Mouse (Mus musculus): Measurements from ENCODE around the gene Cnpy2.
"Not testable (repeated sequence)": the region's sequence is repeated elsewhere in the genome, so short reads cannot be mapped to it uniquely, and the experiment has no call there.

Cnpy2 gene

DNA sequence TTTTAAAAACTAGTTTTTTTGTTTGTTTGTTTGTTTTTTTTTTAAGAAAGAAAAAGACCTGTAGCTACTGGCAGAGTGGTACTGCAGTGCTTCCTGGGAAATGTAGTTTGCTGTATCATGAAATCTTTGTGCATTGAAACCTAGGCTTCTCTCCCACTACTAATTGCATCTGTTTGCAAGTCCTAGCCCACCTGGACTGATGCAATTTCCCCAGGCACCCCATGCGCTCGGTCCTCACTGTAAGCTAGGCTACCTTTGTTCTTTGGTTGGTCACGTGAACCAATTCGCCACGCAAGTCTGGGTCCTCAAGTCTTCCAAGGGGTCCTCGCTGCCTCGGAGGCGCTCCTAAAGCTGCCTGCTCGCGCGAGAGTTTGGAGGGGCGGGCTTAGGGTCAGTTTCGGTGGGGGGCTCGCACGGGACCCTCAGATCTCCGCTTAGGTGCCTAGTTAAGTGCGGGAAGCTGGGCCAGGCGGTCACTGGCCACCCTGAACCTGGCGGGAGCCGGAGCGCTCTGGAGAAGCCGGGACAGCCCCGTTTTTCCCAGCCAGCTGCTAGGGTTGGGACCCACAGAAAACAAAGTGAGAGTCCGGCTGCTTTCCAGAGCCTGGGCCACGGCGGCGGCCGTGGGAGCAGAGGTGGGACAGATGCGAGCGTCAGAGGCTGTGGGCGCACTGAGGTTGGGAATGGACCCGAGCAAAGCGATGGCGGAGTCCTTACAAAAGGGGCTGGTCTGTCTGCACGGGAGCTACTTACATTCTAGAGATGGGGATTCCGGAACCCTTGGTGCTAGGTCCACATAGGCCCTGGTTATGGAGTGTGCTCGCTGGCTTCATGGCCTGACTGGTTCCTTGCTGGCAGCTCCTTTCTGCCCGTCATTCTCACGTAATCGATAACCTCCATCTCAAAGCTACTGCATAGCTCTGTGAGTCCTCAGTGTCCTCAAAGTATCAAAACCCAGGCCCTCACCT lies at the start of gene Cnpy2:
Gene Cnpy2, plus strand, starts transcription at position 319 of the 968 bp plus-strand sequence.
- in situ Hi-C loops (cut with MboI, MseI): no loop called here

DNA sequence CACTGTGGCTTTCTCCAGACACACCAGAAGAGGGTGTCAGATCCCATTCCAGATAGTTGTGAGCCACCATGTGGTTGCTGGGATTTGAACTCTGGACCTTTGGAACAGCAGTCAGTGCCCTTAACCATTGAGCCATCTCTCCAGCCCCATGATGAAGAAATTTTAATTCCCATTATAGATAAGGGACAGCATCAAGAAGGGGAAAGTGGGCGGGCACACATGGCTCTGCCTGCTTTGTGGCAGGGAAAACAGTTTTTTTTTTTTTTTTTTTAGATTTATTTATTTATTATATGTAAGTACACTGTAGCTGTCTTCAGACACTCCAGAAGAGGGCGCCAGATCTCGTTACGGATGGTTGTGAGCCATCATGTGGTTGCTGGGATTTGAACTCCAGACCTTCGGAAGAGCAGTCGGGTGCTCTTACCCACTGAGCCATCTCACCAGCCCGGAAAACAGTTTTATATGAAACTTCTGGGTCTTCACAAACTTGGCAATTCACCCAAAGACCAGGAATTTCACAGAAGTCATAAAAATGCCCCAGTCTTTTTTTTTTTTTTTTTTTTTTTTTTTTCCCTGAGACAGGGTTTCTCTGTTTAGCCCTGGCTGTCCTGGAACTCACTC lies 49.3 kb upstream of the Cnpy2 start:
- in situ Hi-C loops (cut with MboI, MseI): not testable (repeated sequence)

DNA sequence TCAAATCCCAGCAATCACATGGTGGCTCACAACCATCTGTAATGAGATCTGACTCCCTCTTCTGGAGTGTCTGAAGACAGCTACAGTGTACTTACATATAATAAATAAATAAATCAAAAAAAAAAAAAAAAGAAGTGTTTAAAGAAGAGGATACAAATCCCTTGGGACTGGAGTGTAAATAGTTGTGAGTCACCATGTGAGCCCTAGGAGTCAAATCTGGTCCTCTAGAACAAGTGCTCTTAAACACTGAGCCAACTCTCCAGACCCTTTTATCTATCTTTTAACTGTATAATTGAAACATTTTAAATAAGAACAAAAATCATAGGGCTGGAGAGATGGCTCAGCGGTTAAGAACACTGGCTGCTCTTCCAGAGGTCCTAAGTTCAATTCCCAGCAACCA lies 46.9 kb upstream of the Cnpy2 start:
- in situ Hi-C loops (cut with MboI, MseI): not testable (repeated sequence)

DNA sequence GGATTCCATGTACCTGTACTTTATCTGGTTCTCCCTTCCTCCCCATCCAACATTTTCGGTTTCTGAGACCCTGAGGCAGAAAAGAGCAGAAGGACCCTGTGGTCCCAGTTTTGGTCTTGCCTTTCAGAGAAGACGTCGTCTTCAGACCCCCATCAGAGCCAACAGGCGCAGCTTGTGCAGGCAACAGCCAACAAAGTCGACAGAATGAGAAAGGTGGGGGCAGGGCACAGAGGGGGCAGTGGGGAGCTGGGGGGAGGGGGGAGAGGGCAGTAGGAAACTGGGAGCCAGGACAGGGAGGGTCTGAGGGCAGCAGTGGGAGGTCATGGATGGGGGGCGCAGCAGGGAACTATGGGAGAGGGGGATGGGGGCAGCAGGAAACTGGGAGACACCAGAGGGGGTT lies 44.1 kb upstream of the Cnpy2 start:
- in situ Hi-C loops (cut with MboI, MseI): no loop called here

DNA sequence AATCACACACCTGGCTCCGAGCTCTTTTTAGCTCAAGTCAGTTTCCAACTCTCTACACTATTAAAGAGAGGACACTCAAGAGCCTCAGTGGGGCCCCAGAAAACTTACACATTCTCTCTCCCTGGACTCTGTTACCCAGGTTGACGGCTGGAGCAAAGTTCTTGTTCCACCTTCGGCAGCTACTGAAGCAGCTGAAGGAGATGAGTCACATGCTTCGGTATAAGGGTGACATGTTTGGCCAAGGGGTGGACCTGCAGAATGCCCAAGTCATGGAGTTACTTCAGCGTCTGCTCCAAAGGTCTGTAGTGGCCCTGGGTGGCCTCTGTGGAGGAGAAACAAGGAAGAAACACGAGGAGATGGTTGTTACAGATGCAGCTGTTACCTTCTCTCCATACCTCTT lies 41.3 kb upstream of the Cnpy2 start:
- in situ Hi-C loops (cut with MboI, MseI): no loop called here

DNA sequence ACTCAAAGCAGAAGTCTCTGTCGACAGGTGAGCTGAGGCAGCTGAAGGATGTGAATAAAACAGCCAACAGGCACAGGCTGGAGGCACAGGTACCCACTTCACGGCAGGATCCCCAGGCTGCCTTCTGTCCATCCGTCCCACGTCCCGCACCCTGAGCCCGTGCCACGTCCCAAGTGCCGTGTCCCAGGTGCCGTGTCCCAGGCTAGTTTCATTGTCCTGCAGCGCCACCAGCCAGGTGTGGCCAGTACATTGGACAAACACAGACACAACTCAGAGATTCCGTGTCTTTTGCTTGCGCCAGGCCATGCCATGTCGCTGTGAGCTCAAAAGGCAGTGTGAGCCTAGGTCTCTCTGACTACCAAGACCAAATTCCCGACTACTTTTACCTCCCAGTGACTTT lies 40.6 kb upstream of the Cnpy2 start:
- in situ Hi-C loops (cut with MboI, MseI): no loop called here

DNA sequence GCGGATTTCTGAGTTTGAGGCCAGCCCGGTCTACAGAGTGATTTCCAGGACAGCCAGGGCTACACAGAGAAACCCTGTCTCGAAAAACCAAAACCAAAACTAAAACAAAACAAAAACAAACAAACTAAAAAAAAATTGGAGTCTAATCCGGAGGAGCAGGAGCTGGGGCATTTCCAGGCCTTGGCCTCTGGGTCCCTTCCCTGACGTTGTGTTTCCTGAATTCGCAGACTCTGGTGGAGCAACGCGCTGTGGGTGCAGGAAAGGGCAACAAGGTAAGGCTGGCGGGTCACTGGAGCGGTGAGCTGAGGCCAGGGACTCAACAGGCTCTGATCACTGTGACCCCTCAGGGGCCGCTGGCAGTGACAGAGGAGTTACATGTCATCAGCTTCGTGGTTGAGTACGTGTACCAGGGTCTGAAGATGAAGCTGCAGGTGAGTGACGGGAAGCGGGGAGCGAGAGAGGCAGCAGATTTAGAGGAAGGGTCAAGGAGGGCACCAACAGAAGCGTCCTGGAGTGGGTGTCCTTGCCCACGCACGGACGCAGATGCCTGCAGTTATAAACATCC lies 39.3 kb upstream of the Cnpy2 start:
- in situ Hi-C loops (cut with MboI, MseI): no loop called here

DNA sequence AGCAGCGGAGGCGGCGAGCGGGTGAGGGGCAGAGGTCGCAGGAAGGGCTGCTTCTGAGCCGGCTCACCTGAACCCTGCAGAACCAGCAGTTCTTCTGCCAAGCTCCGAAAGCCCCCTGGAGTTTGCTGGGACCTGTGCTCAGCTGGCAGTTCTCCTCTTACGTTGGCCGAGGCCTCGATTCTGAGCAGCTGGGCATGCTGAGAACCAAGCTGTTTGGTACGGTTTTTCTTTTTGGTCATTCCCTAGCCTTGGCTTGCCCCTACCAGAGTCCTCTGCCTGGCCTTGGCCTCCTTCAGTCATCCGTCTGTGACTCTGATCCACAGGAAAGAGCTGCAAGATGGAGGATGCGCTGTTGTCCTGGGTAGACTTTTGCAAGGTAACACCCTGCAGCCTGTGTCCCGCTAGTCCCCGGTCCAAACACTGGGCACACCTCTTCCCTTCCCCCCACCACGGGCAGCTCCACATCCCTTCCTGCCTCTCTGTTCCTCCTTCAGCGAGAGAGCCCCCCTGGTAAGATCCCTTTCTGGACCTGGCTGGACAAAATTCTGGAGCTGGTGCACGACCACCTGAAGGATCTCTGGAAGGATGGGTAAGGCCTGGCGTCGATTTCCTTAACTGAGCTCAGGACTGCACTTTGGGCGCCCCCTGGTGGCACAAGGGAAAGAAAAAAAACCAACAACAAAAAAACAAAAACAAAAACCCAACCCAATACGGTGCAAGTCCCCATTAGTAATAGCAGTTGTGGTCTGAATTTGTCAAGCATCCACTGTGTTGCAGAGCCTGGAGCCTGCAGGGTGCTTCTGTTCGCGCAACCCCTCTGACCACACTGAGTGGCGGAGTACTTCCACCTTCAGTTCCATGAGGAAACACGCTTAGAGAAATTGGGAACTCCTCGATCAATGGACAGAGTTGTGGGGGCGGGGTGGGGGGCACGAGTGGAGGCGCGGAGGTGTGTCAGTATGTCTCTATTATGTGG lies 38.4 kb upstream of the Cnpy2 start:
- in situ Hi-C loops (cut with MboI, MseI): no loop called here

DNA sequence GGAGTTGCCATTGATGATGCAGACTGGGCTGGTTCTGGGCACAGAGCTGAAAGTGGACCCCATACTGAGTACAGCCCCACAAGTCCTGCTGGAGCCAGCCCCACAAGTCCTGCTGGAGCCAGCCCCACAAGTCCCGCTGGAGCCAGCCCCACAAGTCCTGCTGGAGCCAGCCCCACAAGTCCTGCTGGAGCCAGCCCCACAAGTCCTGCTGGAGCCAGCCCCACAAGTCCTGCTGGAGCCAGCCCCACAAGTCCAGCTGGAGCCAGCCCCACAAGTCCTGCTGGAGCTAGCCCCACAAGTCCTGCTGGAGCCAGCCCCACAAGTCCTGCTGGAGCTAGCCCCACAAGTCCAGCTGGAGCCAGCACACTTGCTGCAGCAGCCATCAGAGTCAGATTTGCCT lies 31.7 kb upstream of the Cnpy2 start:
- in situ Hi-C loops (cut with MboI, MseI): not testable (repeated sequence)

DNA sequence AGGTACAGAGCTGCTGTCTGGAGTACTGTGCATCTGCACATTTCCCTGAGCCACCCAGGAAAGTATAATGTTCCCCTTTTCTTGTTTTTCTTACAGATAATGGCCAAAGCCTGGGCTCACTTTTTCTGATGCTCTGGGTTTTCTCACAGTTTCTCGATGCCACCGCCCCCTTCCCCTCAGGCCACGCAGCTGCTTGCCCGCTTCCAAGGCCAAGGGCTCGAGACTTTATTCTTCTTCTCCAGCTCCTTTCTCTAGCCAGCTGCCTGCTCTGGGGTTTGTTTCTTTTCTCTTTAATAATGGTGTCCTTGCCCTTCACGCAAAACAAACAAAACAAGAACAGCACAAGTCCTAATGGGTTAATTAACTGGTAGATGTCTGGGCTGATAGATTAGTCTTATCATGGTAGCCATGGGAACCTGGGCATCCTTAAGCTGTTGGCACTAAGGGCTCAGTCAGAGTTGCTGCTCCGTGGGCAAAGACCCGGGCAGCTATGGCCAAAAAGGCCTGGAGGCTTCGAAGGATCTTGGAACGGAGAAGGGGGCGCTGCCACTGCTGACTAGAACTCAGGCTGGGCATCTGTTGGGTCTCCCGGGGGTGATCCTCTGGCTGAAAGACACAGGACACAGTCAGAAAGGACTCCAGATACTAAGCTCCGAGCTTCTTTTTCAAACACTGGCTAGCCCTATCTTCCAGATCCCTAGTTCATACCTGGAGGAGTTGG lies 25.7 kb upstream of the Cnpy2 start:
- in situ Hi-C loops (cut with MboI, MseI): no loop called here

DNA sequence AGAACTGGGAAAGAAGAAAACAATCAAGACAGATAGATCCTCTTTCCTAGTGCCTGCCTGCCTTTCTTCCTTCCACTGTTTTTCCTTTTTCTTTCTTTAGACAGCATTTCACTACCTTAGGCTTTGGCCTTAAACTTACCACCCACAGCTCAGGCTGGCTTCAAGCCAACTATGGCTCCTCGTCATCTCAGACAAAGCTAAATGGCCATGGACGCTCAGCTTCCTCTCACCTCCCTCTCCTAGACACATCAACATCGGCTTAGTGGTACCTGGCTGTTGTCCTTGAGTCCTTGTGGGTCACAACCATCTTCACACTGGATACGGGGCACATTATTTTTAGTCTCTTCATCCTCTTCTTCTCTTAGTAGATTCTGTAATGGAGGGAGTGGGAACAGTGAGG lies 25.0 kb upstream of the Cnpy2 start:
- in situ Hi-C loops (cut with MboI, MseI): no loop called here

DNA sequence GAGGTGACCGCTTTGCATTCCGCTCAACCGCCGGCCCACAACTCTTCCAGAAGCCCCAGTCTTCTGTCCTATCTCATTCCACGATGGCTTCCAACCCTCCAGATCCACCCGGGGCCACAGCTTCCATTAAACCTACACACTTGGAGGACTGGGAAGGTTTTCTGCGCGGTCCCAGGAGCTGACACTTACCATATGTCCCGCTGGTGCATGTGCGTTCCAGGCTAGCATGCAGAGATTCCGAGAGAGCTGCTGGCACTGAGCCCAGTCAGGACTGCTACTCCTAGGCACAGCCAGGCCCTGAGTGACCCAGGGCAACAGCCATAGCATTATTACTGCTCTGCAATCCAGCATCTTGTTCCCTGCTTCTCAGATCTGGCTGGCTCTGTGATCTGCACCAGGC lies 24.6 kb upstream of the Cnpy2 start:
- in situ Hi-C loops (cut with MboI, MseI): no loop called here

DNA sequence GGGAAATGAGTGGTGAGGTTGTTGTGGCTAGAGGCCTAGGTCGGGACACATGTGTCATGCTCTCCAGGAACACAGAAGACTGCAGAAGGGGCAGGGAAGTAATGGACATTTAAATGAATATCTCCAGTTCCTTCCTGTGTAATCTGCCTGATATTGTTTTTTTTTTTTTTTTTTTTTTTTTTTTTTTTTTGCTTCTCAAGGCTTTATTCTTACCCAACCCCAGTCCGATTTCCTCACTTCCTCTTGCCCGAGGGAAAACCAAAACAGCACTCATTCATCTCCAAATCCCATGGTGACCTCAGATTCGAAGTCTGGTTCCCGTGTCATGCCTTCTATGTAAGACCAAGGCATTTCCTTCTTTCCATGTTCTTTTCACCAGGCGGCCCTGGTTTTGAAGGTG lies 24.0 kb upstream of the Cnpy2 start:
- in situ Hi-C loops (cut with MboI, MseI): no loop called here

DNA sequence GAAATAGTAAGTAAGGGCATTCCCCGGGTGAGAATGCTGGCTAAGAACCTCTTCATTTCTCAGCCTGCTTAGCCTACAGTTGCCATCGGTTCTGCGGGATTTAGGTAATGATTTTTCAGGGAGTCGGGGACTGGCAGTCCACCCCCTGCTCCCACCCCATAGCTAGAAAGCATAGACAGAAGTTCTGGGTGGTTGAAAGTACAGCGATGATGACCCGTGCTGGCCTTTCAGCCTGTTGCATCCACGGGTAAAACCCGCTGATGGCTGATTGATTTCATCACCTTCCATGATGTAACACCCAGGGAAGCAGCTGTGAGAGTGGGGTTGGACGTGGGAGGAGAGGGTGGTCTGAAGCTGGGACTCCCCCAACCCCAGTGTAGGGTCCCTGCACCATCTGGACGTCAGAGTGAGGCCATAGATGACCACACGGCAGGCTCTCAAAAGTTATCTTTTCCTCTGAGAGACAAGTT lies 23.5 kb upstream of the Cnpy2 start, which contains the start of gene Il23a:
Gene Il23a, minus strand, starts transcription at position 51 of the 470 bp plus-strand sequence.
- in situ Hi-C loops (cut with MboI, MseI): no loop called here

DNA sequence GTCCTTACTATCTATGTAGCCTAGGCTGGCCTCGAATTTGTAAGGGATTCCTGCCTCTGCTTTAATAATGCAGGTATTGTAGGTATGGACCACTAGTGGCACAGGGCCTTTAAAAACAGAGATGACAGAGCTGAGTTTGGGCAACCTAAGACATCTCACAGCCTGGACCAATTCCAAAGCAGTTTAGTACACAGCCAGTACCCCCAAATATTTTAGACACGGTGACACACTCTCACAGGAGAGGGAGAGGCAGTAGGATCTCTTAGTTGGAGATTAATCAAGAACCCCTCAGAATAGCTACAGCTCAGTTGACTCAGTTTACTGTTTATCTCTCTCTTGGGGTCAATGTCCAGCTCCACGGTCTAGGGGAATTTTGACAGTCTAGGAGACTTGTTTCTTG lies 19.9 kb upstream of the Cnpy2 start:
- in situ Hi-C loops (cut with MboI, MseI): no loop called here

DNA sequence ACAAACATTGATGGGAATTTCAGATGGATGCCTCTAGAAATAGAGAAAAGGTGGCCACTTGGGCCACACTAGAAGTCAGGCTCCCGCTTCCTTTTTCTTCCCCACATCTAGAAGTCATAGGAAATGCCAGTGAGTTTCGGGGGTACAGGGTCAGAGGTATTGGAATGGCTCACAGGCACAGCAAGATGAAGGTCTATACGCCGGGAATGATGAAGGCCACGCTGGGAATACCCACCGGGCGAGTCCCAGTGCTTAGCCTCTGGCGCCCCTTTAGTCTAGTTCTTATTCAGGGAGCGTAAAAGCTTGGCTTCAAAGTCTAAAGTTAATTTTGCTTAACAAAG lies 19.5 kb upstream of the Cnpy2 start:
- in situ Hi-C loops (cut with MboI, MseI): no loop called here

DNA sequence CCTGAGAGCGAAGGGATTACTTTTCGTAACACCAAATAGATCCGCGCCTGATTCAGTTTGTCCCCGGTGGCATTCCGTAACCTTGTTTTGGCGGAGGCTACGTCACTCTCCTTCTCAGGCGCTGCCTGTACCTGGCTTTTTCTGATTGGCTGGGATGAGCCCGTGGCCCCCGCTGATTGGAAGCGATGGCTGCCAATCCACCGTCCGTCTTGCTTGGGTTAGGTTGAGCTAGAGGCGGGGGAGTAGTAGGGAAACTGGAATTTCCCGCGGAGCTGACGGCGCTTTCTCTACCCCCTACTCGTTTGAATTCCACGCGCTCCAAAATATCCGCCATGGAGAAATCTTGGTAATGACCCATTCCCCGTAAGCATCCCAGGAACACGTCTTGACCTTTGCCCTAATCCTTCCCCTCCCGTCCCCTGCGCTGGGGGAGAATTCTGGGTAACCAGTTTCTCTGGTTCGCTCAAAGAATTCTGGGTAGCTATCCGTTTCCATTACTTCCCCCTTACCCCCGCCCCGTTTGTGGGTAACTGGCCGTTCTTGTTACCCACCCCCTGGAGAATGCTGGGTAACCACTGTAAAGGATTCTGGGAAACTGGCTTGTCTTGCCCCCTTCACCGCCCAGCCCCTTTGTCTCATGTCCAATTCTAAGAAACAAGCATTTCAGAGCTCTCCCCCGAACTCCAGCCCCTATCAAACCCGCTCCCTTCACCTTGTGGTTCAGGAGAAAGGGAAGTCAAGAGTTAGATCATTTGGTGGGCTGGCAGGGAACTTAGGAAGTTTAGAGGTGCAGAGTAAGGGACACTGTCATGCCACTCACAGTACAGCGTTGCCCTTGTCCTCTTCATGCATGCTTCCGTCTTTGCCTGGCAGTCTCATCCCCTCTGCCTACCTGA lies 18.9 kb upstream of the Cnpy2 start, which contains the start of gene Pan2:
Gene Pan2, plus strand, starts transcription at position 210 of the 896 bp plus-strand sequence.
- in situ Hi-C loops (cut with MboI, MseI): no loop called here

DNA sequence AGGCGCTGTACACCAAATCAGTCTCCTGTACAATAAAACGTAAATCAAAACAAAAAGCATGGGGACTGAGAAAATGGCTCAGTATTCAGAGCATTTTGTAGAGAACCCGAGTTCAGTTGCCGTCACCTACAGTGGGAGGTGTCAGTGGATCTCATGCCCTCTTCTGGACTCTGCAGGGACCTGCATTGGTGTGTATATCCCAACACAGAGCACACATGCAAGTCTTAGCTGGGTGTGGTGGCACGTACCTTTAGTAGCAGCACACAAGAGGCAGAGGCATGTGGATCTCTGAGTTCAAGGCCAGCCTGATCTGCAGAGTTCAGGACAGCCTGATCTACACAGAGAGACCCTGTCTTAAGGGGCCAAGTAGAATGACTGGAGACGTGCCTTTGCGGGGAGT lies 12.6 kb upstream of the Cnpy2 start:
- in situ Hi-C loops (cut with MboI, MseI): no loop called here

DNA sequence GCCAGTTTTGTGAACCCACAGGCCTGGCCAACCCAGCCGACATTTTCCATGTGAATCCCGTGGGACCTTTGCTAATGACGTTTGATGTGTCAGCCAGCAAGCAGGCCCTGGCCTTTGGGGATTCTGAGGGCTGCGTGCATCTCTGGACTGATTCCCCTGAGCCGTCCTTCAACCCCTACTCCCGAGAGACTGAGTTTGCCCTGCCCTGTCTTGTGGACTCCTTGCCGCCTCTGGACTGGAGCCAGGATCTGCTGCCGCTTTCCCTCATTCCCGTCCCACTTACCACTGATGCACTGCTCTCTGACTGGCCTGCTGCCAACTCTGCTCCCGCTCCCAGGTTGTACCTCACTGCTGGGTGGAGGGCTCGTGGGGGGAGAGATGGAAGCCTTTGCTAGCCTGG lies 12.1 kb upstream of the Cnpy2 start:
- in situ Hi-C loops (cut with MboI, MseI): no loop called here

DNA sequence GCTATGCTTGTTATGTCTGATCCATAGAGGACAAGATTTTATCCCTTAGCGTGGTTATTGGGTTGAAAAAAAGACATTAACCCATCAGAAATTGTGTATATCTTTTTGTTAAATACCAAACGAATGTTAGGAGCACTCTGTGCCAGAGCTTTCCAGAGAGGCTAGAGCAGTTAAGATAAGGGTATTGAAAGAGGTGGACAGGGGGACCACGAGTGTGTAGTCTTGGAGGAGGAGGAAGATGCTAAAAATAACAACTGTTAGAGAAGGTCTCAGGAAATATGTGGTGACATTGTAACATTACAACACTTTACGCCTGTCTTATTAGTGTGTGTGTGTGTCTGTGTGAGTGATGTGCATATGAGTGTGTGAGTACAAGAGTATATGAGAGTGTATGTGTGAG lies 11.4 kb upstream of the Cnpy2 start:
- in situ Hi-C loops (cut with MboI, MseI): no loop called here
